Mouse (Mus musculus) stomach, embryonic 15.5 days (tissue): ENCODE measurements at regions not wholly inside any gene's neighbourhood (a gene's known extent, or its start where the extent isn't known, plus 50 kb on each side); places are given as distances from the start of the nearest gene placed in this dataset.

Source experiments
- ATAC-seq: fragments of 200-750 bp; cut with Nextera tagmentation; 2 replicates; pipeline ENCODE4 v1.8.0; 2017; ENCODE audit warnings: low read depth, moderate number of reproducible peaks, moderate TSS enrichment; ENCODE audit not compliant: insufficient read depth, low FRiP score
- H3K27ac ChIP-seq: fragments of 300-500 bp; sonication (generic); 2 replicates; pipeline ENCODE4 v1.5.1; 2015; ENCODE audit warnings: mild to moderate bottlenecking, inconsistent platforms
- H3K27me3 ChIP-seq: fragments of 300-500 bp; sonication (generic); replicated peaks from 2 replicates; pipeline ENCODE4 v1.6.1; 2015; ENCODE audit warnings: inconsistent platforms
- H3K36me3 ChIP-seq: fragments of 300-500 bp; sonication (generic); 2 replicates; pipeline ENCODE4 v1.6.1; 2015; ENCODE audit warnings: inconsistent platforms
- H3K4me1 ChIP-seq: fragments of 300-500 bp; sonication (generic); 2 replicates; pipeline ENCODE4 v1.6.1; 2015; ENCODE audit warnings: inconsistent platforms
- H3K4me2 ChIP-seq: fragments of 300-500 bp; sonication (generic); 2 replicates; pipeline ENCODE4 v1.6.1; 2015; ENCODE audit warnings: mild to moderate bottlenecking, inconsistent platforms
- H3K4me3 ChIP-seq: fragments of 300-500 bp; sonication (generic); replicated peaks from 2 replicates; pipeline ENCODE4 v1.5.1; 2015; ENCODE audit warnings: inconsistent platforms
- H3K9ac ChIP-seq: fragments of 300-500 bp; sonication (generic); 2 replicates; pipeline ENCODE4 v1.6.1; 2015; ENCODE audit warnings: inconsistent platforms
- H3K9me3 ChIP-seq: fragments of 300-500 bp; sonication (generic); 2 replicates; pipeline ENCODE4 v1.6.1; 2016; ENCODE audit warnings: inconsistent platforms
- WGBS: fragments of 180-500 bp; shearing (Covaris S2); methylation state at CpG from one replicate; pipeline ENCODE4 v1.1.7; 2015; 5-methylcytosine and 5-hydroxymethylcytosine counted together

DNA sequence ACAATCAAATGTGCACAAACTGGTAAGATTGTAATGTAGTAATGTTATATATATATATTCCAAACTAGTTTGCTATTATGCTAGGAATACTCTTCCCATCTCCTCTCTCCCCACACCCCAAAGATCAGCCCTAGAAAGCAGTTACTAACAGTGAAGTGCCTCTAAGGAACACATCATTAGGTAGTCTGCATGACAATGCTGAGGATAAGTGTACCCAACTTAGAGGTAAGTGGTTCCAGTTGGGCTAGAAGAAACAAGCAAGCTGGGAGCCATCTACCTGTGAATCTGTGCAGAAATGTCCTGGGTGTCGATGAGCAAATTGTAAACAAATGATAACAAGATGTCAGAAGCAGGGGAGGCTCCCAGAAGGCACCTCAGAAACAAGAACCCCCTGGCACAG lies 141.7 kb downstream of the Fam43a start:
- 43% methylated on average over 1 of the region's 1 CpGs for WGBS
- no peak overlapping the region for H3K27ac ChIP-seq

DNA sequence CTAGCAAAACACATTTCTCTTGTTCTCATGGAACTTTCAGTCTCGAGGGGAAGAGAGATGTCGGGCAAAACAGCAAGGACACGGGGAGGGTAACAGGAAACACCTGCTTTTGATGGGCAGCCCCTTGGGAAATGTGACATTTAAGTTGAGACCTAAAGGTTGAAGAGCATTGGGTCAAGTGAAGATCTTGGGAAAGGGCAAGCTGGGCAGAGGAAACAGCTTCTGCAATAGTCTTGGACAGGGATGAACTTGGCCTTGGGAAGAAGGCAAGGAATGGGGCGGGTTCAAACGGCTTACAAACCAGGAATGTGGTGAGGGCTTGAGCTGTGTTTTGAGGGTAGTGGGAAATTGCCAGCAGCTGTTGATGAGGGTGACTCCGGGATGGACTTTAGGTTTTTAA lies 143.0 kb downstream of the Fam43a start:
- ATAC-seq, result no peak
- H3K9ac ChIP-seq, result no peak overlapping the region
- no peaks in the 10 kb centered on the region for H3K27me3 ChIP-seq
- H3K4me2 ChIP-seq, result no peak overlapping the region
- H3K27ac ChIP-seq, result no peak overlapping the region
- H3K4me1 ChIP-seq, result peaks cover 16% of the 10 kb centered on the region
- H3K4me3 ChIP-seq, result no peak overlapping the region
- WGBS, result 58% methylated on average over 6 of the region's 6 CpGs
- H3K36me3 ChIP-seq, result no peaks in the 10 kb centered on the region
- no peaks in the 10 kb centered on the region for H3K9me3 ChIP-seq

More for the DNA sequence above, 141.7 kb downstream of the Fam43a start:
- Histone ChIP-seq H3K9me3 (no peaks in the 10 kb centered on the region), H3K4me2 (no peak overlapping the region), H3K27me3 (no peaks in the 10 kb centered on the region), H3K9ac (no peak overlapping the region), H3K36me3 (no peaks in the 10 kb centered on the region), H3K4me1 (peaks cover 19% of the 10 kb centered on the region), H3K4me3 (no peak overlapping the region)
- no peak for ATAC-seq

GRCm38 (mm10) chr16:30743566-30743965 lies 144.0 kb downstream of the Fam43a start:
- H3K4me3 ChIP-seq, result no peak overlapping the region
- H3K4me1 ChIP-seq, result peaks cover 13% of the 10 kb centered on the region
- WGBS, result 58% methylated on average over 4 of the region's 4 CpGs
- no peak overlapping the region for H3K9ac ChIP-seq
- H3K27ac ChIP-seq, result no peak overlapping the region
- H3K9me3 ChIP-seq, result no peaks in the 10 kb centered on the region
- no peak for ATAC-seq
- H3K27me3 ChIP-seq, result no peaks in the 10 kb centered on the region
- H3K36me3 ChIP-seq, result no peaks in the 10 kb centered on the region
- H3K4me2 ChIP-seq, result no peak overlapping the region

GRCm38 (mm10) chr16:30744237-30744636 lies 144.7 kb downstream of the Fam43a start:
- Histone ChIP-seq H3K9ac (no peak overlapping the region), H3K36me3 (no peaks in the 10 kb centered on the region), H3K27me3 (no peaks in the 10 kb centered on the region), H3K4me1 (peaks cover 13% of the 10 kb centered on the region), H3K9me3 (no peaks in the 10 kb centered on the region), H3K27ac (no peak overlapping the region), H3K4me3 (no peak overlapping the region), H3K4me2 (no peak overlapping the region)
- ATAC-seq, result peak; percentile 31; the same call in 1 of the 2 replicates
- 59% methylated on average over 7 of the region's 7 CpGs for WGBS

DNA sequence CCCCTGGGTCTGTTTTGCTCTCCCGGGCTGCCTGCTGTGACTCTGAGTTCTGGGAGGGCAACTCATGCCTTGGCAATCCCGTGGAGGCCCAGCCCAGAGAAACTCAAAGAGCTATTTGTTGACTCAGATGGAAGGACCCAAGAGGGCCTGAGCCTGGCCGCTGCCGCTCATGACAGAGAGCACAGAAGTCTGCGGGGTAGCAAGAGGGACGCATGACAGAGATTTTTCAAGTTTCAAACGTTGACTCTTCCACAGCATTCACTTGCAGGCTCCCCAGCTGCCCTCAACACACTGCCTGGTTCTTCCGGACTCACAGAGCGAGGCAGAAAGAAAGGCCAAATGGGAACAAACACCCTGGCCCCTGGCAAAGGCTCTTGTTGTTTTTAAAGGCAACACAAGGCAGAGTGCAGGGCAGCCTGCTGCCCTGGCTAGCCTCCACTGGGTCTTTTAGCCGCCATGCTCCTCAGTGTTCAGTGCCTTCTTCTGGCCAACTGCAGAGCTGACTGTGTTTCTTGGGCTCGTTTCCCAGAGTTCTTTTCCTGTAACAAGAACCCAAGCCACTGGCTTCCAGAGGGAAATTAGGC lies 146.2 kb downstream of the Fam43a start:
- ATAC-seq, result no peak
- 37% methylated on average over 11 of the region's 11 CpGs for WGBS
- Histone ChIP-seq H3K36me3 (no peaks in the 10 kb centered on the region), H3K9ac (no peak overlapping the region), H3K27ac (no peak overlapping the region), H3K4me1 (peaks cover 13% of the 10 kb centered on the region), H3K4me2 (no peak overlapping the region), H3K27me3 (no peaks in the 10 kb centered on the region), H3K4me3 (no peak overlapping the region), H3K9me3 (no peaks in the 10 kb centered on the region)

GRCm38 (mm10) chr16:30746211-30746610 lies 146.7 kb downstream of the Fam43a start:
- H3K27ac ChIP-seq, result no peak overlapping the region

GRCm38 (mm10) chr16:30749841-30750240 lies 150.3 kb downstream of the Fam43a start:
- Histone ChIP-seq H3K27ac (no peak overlapping the region), H3K9ac (no peak overlapping the region), H3K36me3 (no peaks in the 10 kb centered on the region), H3K4me1 (peaks cover 8% of the 10 kb centered on the region), H3K4me2 (no peak overlapping the region), H3K27me3 (no peaks in the 10 kb centered on the region), H3K9me3 (no peaks in the 10 kb centered on the region), H3K4me3 (no peak overlapping the region)
- 59% methylated on average over 3 of the region's 3 CpGs for WGBS
- no peak for ATAC-seq

More at GRCm38 (mm10) chr16:30746211-30746610, 146.7 kb downstream of the Fam43a start:
- H3K9me3 ChIP-seq, result no peaks in the 10 kb centered on the region
- H3K4me1 ChIP-seq, result peaks cover 13% of the 10 kb centered on the region
- H3K9ac ChIP-seq, result no peak overlapping the region
- H3K36me3 ChIP-seq, result no peaks in the 10 kb centered on the region
- no peak overlapping the region for H3K4me2 ChIP-seq
- no peak for ATAC-seq
- 59% methylated on average over 8 of the region's 8 CpGs for WGBS
- H3K4me3 ChIP-seq, result no peak overlapping the region
- H3K27me3 ChIP-seq, result no peaks in the 10 kb centered on the region

DNA sequence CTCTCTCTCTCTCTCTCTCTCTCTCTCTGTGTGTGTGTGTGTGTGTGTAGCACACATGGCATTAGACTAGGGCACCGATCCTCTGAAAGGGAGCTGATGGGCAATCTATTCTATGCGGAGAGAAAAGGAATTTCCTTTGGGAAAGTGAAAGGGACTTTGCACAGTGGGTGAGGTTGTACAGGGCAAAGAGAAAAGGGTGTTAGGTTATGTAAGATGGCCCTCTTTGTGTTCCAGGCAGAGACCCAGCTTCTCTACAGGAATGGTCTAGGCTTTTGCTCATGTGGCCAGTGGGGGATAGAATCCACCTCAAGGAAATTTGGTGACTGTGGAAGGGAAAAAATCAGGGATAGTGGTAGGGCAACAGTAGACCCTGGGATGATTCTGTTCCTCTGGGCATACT lies 156.2 kb downstream of the Fam43a start:
- Histone ChIP-seq H3K27ac (no peak overlapping the region), H3K27me3 (no peaks in the 10 kb centered on the region), H3K9ac (no peak overlapping the region), H3K4me3 (no peak overlapping the region), H3K9me3 (no peaks in the 10 kb centered on the region), H3K4me2 (no peak overlapping the region), H3K4me1 (no peaks in the 10 kb centered on the region), H3K36me3 (no peaks in the 10 kb centered on the region)
- ATAC-seq, result no peak
- 94% methylated on average over 2 of the region's 2 CpGs for WGBS

GRCm38 (mm10) chr16:30756678-30757077 lies 157.2 kb downstream of the Fam43a start:
- 77% methylated on average over 5 of the region's 5 CpGs for WGBS
- Histone ChIP-seq H3K9ac (no peak overlapping the region), H3K27ac (no peak overlapping the region), H3K27me3 (no peaks in the 10 kb centered on the region), H3K4me1 (no peaks in the 10 kb centered on the region), H3K9me3 (no peaks in the 10 kb centered on the region), H3K4me2 (no peak overlapping the region), H3K36me3 (no peaks in the 10 kb centered on the region), H3K4me3 (no peak overlapping the region)
- ATAC-seq, result no peak

GRCm38 (mm10) chr16:30757556-30757955 lies 158.0 kb downstream of the Fam43a start:
- Histone ChIP-seq H3K36me3 (no peaks in the 10 kb centered on the region), H3K4me1 (peaks cover under 1% of the 10 kb centered on the region; the same call in 1 of the 2 replicates), H3K4me3 (no peak overlapping the region), H3K9ac (no peak overlapping the region), H3K27me3 (no peaks in the 10 kb centered on the region), H3K27ac (no peak overlapping the region), H3K9me3 (no peaks in the 10 kb centered on the region), H3K4me2 (no peak overlapping the region)
- 73% methylated on average over 3 of the region's 3 CpGs for WGBS
- no peak for ATAC-seq

GRCm38 (mm10) chr16:30758041-30758440 lies 158.5 kb downstream of the Fam43a start:
- Histone ChIP-seq H3K4me2 (no peak overlapping the region), H3K9ac (no peak overlapping the region), H3K4me3 (no peak overlapping the region), H3K9me3 (no peaks in the 10 kb centered on the region), H3K27me3 (no peaks in the 10 kb centered on the region), H3K27ac (no peak overlapping the region), H3K4me1 (peaks cover 3% of the 10 kb centered on the region; the same call in 1 of the 2 replicates), H3K36me3 (no peaks in the 10 kb centered on the region)
- WGBS, result 78% methylated on average over 6 of the region's 6 CpGs
- ATAC-seq, result no peak

- Histone ChIP-seq H3K4me2 (no peak overlapping the region), H3K4me3 (no peak overlapping the region), H3K36me3 (no peaks in the 10 kb centered on the region), H3K27ac (no peak overlapping the region), H3K9ac (no peak overlapping the region), H3K4me1 (peaks cover 3% of the 10 kb centered on the region; the same call in 1 of the 2 replicates), H3K9me3 (no peaks in the 10 kb centered on the region), H3K27me3 (no peaks in the 10 kb centered on the region)
- WGBS, result 69% methylated on average over 8 of the region's 8 CpGs
- no peak for ATAC-seq
Measured at GRCm38 (mm10) chr16:30759503-30759902, 160.0 kb downstream of the Fam43a start.
